8 mouse cellular contexts compared by ENCODE assay signal in genomic region chr5:53998146-53998742, GRCm38 (mm10). TPM values are rescaled to one million over a fixed set of nuclear protein-coding genes. Genes with fewer than 3 reads are reported as not detected.
A peak's percentile ranks its signal among the peaks of the same experiment; 100 is the strongest.
DNase-seq lines count a peak whose midpoint lies in the region; ATAC-seq lines count a peak whose summit lies in the region.

TSS of gene Stim2 (plus strand) at chr5:53998499.

- 0% methylated on average over 41 of the region's 71 CpGs for WGBS in hindbrain, embryonic 15.5 days

- peak; percentile 92 for DNase-seq in R1 (ENCODE audit: low read depth, low spot score)
- peak; percentile 97 to 98 for DNase-seq in cerebellum, postnatal 25 days
- peak; percentile 92 for DNase-seq in frontal cortex, postnatal 36 days (ENCODE audit: low spot score in 2 of 2)
- DNase-seq in left cerebral cortex, adult 11 months (ENCODE audit: low spot score) = peak; percentile 93
- DNase-seq in lung, postnatal 4 days = peak; percentile 98
- DNase-seq in retina, postnatal 7 days (ENCODE audit: low read depth, low spot score) = peak; percentile 93
- DNase-seq in urinary bladder, adult 2 months (ENCODE audit: low spot score) = peak; percentile 92

- H3K9ac ChIP-seq in hindbrain, embryonic 15.5 days = peak within 1 kb of the TSS; percentile 92

- ATAC-seq in hindbrain, embryonic 15.5 days (ENCODE audit: low FRiP score, low read depth) = peak; percentile 96

- peak within 1 kb of the TSS; percentile 73 for H3K4me2 ChIP-seq in hindbrain, embryonic 15.5 days

- H3K9me3 ChIP-seq in hindbrain, embryonic 15.5 days = no peaks in the 10 kb centered on the region

- H3K36me3 ChIP-seq in hindbrain, embryonic 15.5 days = no peaks in the 10 kb centered on the region

- peak within 1 kb of the TSS; percentile 98 for H3K4me3 ChIP-seq in hindbrain, embryonic 15.5 days

- H3K27ac ChIP-seq in hindbrain, embryonic 15.5 days (replicated peaks) = peak within 1 kb of the TSS; percentile 96

- no peaks in the 10 kb centered on the region for H3K27me3 ChIP-seq in hindbrain, embryonic 15.5 days

- H3K4me1 ChIP-seq in hindbrain, embryonic 15.5 days (replicated peaks) = peaks cover 38% of the 10 kb centered on the region

RNA-seq across cellular contexts. Expression of gene Stim2, which starts in this region (rescaled TPM):
- 29.3 and 29.4 TPM in 2 replicates for polyA plus RNA-seq in hindbrain, embryonic 15.5 days (2015; fragmentation: Nextera tagmentation; extraction: Ambion mirVana)
- polyA plus RNA-seq in urinary bladder, adult 2 months (2012; rRNA removed) = 7.0 and 11.8 TPM in 2 replicates

Comparison
In these comparisons a context has a peak if more than half of its experiments do, and no peak if none do; other contexts are left out.
1. Peak in every context shown above with its lines: DNase-seq, ATAC-seq, H3K4me3 ChIP-seq and H3K27ac ChIP-seq.